Comparison of ENCODE assay signal across 9 mouse cellular contexts in the genomic region with DNA sequence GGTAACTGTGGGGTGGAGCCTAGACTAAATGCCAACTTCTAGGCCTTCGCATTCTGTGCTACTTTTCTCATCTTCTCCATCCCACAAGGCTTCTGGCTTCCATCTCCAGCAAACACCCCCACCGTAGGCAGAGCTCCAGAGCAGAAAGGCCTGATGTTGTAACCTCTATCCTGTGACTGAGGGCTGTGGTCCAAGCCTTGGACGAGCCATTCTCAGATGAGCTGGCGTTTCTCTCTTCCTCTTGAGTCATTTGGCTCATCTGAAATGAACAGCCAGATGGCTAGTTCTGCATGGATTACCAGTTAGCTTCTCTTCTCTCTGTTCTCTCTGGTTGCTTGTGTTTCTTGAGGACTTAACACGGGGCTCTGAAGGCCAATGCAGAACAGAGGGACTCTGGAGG. TPM values are rescaled to one million over a fixed set of nuclear protein-coding genes. Genes with fewer than 3 reads are reported as not detected.
DNase-seq lines count a peak whose midpoint lies in the region; ATAC-seq lines count a peak whose summit lies in the region.
"Had no signal": no experiment of that assay in that cellular context is flagged by ENCODE, and none has a peak within 500 bp of the region (broad histone marks: within the 10 kb centered on the region; RNA-seq: fewer than 3 reads in every experiment).

No protein-coding gene starts in this region.

- H3K4me1 ChIP-seq in midbrain, embryonic 11.5 days (ENCODE audit: control insufficient read depth, insufficient read depth, low read length): no peaks in the 10 kb centered on the region
- no peaks in the 10 kb centered on the region for H3K4me1 ChIP-seq in intestine, embryonic 15.5 days (replicated peaks)

- peak; percentile 77 for DNase-seq in urinary bladder, postnatal 14 days (ENCODE audit: low spot score)
- no peak for DNase-seq in urinary bladder, adult 2 months (ENCODE audit: low spot score)
- DNase-seq in fibroblast of lung, adult 2 months (ENCODE audit: low read depth): peak; percentile 89
- DNase-seq in layer of hippocampus, postnatal 36 days: peak; percentile 43 to 44
- DNase-seq in right cerebral cortex, postnatal 10 days (ENCODE audit: low spot score in 2 of 2): peak; percentile 43 to 47
- no peak for DNase-seq in thymus, postnatal 25 days
- DNase-seq in midbrain, embryonic 11.5 days (ENCODE audit: low spot score, missing footprints): no peak

- H3K27me3 ChIP-seq in midbrain, embryonic 11.5 days (ENCODE audit: control insufficient read depth, insufficient read depth, low read length): no peaks in the 10 kb centered on the region
- H3K27me3 ChIP-seq in intestine, embryonic 15.5 days (replicated peaks): no peaks in the 10 kb centered on the region

- no peaks in the 10 kb centered on the region for H3K9me3 ChIP-seq in midbrain, embryonic 11.5 days (ENCODE audit: control insufficient read depth, low read length)
- H3K9me3 ChIP-seq in intestine, embryonic 15.5 days: no peaks in the 10 kb centered on the region

- H3K36me3 ChIP-seq in midbrain, embryonic 11.5 days (ENCODE audit: control insufficient read depth, insufficient read depth, low read length): no peaks in the 10 kb centered on the region
- no peaks in the 10 kb centered on the region for H3K36me3 ChIP-seq in intestine, embryonic 15.5 days

- no peak overlapping the region for H3K4me2 ChIP-seq in midbrain, embryonic 11.5 days
- no peak overlapping the region for H3K4me2 ChIP-seq in intestine, embryonic 15.5 days (replicated peaks)

- ATAC-seq in midbrain, embryonic 11.5 days (ENCODE audit: low FRiP score): no peak
- no peak for ATAC-seq in intestine, embryonic 15.5 days

- H3K27ac ChIP-seq in midbrain, embryonic 11.5 days (ENCODE audit: low read depth, low read length): no peak overlapping the region
- no peak overlapping the region for H3K27ac ChIP-seq in intestine, embryonic 15.5 days
- H3K27ac ChIP-seq: liver, embryonic 14.5 days had no signal

- H3K9ac ChIP-seq in midbrain, embryonic 11.5 days (ENCODE audit: low read length): no peak overlapping the region
- no peak overlapping the region for H3K9ac ChIP-seq in intestine, embryonic 15.5 days
- H3K9ac ChIP-seq: liver, embryonic 14.5 days had no signal

- H3K4me3 ChIP-seq in midbrain, embryonic 11.5 days (ENCODE audit: low read depth, low read length): no peak overlapping the region
- no peak overlapping the region for H3K4me3 ChIP-seq in intestine, embryonic 15.5 days (replicated peaks)

- WGBS in midbrain, embryonic 11.5 days: 80% methylated on average over 5 of the region's 5 CpGs
- 78% methylated on average over 5 of the region's 5 CpGs for WGBS in intestine, embryonic 15.5 days

RNA-seq across cellular contexts. Expression of a gene that starts 14.9 kb away (rescaled TPM):
- 16.7 and 19.2 TPM in 2 replicates for polyA plus RNA-seq in urinary bladder, adult 2 months (2012; rRNA removed)
- total RNA-seq in layer of hippocampus, postnatal 36 days (2021): 1 to 10 TPM; 3.6 TPM
- 0.57 and 0.59 TPM in 2 replicates for polyA plus RNA-seq in midbrain, embryonic 11.5 days (2014; fragmentation: Nextera tagmentation; extraction: Ambion mirVana)
- 3.2 and 3.7 TPM in 2 replicates for polyA plus RNA-seq in intestine, embryonic 15.5 days (2015; fragmentation: Nextera tagmentation; extraction: Ambion mirVana)

RNA-seq across cellular contexts. Expression of a gene that starts 29.3 kb away (rescaled TPM):
- 55.5 and 59.5 TPM in 2 replicates for polyA plus RNA-seq in urinary bladder, adult 2 months (2012; rRNA removed)
- 10 to 100 TPM; 35.1 to 37.4 TPM for total RNA-seq in layer of hippocampus, postnatal 36 days (2021)
- 38.7 and 42.2 TPM in 2 replicates for polyA plus RNA-seq in midbrain, embryonic 11.5 days (2014; fragmentation: Nextera tagmentation; extraction: Ambion mirVana)
- 39.1 and 40.3 TPM in 2 replicates for polyA plus RNA-seq in intestine, embryonic 15.5 days (2015; fragmentation: Nextera tagmentation; extraction: Ambion mirVana)

RNA-seq across cellular contexts. Expression of a gene that starts 36.6 kb away (rescaled TPM):
- 457 and 472 TPM in 2 replicates for polyA plus RNA-seq in urinary bladder, adult 2 months (2012; rRNA removed)
- total RNA-seq in layer of hippocampus, postnatal 36 days (2021): 10 to 100 TPM; 68.2 to 69.0 TPM
- 68.5 and 73.2 TPM in 2 replicates for polyA plus RNA-seq in midbrain, embryonic 11.5 days (2014; fragmentation: Nextera tagmentation; extraction: Ambion mirVana)
- 146 and 156 TPM in 2 replicates for polyA plus RNA-seq in intestine, embryonic 15.5 days (2015; fragmentation: Nextera tagmentation; extraction: Ambion mirVana)

Comparison
In these comparisons a context has a peak if more than half of its experiments do, and no peak if none do; other contexts are left out.
1. DNase-seq: peak in urinary bladder, postnatal 14 days (single experiment), fibroblast of lung, adult 2 months (single experiment), layer of hippocampus, postnatal 36 days (2 of 2) and right cerebral cortex, postnatal 10 days (2 of 2); none in urinary bladder, adult 2 months (single experiment), thymus, postnatal 25 days (single experiment) and midbrain, embryonic 11.5 days (single experiment).